Mouse (Mus musculus) layer of hippocampus, adult 9-11 months (tissue): ENCODE results near the gene Ywhag.

Experiments used
- DNase-seq: peaks from one replicate; pipeline ENCODE4 v3.0.0; 2022

Ywhag gene

DNA sequence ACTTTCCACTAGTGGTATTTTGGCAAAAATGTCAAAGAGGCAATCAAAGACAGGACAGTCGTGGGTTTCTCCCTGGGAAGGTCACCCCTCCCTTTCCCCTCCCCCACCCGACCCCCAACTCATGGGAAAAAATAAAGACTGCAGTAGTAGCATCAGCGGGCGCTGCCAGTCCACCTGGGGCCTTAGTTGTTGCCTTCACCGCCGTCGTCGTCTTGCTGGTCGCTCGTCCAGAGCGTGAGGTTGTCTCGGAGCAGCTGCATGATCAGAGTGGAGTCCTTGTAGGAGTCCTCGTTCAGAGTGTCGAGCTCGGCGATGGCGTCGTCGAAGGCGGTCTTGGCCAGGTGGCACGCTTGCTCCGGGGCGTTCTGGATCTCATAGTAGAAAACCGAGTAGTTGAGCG lies 23.6 kb downstream of the Ywhag start:
- DNase-seq, result no peak

DNA sequence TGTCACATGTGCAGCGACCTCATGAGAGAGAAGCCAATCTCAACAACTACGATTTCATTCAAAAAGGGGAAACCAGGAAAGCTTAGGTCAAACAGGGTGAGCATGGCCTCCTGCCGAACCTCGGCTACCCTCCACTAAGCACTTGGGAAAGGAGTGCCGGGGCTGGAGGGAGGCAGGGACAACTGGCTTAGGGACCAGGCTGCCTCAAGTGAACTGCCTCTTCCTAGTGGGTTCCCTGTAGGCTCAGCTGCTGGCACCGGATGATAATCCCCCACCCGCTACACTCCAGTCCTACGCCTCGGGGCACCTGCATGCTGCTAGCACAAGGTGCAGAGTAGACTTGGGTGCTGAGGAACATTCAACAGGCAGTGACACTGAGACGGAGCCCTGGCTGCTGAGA lies 24.8 kb downstream of the Ywhag start:
- DNase-seq, result no peak

DNA sequence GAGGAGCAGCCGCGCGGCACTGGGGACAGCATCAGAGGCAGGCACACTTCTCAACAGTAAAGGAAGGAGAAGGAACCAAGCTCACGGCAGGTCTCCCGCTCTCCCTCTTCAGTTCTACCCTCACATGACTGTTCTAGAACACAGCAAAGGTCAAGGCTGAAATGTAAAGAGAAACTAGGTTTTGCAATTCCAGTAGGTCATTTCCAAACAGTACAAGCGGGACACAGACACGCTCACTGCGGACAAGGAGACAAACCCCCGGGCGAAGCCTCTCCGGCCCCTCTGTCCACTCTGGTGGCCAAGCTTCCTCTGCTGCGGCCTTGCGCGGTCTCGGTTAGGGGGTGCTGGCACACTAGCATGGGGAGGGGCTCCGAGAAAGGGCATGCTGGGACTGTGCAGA lies 25.4 kb downstream of the Ywhag start:
- DNase-seq, result no peak

DNA sequence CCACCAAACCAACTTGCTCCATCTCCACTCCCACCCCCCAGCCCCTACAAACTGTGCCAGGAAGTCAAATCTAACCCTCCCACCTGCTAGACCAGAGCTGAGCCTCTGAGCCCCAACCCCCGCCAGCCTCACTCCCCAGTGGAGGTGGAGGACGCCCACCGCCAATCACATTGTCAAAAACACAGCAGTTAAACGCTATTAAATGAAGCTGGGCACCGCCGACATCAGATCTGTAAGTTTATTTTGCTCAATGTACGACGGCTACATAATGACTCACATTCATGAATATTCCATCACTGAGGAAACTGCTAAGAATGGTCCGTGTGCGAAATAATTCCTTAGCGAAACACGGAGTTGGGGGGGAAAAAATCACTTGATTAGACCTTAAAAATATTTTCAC lies 26.2 kb downstream of the Ywhag start:
- DNase-seq, result no peak

DNA sequence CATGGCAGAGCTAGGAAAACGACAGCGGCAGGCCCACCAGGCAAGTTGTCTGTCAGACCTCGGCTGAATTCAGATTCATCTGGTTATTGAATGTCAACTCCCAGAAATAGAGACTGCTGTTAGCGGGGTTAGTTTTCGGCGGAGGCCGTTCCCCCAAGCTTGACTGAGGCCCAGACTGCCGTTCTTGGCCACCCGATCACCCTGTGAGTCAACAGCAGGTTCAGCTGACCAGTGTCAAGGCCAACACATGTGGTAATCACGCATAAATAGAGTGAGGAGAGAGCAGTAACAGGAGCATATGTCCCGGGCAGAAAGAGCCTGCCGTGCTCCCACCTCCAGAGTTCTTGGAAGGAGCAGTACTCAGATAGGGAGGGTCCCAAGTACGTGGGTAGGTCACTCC lies 27.2 kb downstream of the Ywhag start:
- DNase-seq, result no peak

DNA sequence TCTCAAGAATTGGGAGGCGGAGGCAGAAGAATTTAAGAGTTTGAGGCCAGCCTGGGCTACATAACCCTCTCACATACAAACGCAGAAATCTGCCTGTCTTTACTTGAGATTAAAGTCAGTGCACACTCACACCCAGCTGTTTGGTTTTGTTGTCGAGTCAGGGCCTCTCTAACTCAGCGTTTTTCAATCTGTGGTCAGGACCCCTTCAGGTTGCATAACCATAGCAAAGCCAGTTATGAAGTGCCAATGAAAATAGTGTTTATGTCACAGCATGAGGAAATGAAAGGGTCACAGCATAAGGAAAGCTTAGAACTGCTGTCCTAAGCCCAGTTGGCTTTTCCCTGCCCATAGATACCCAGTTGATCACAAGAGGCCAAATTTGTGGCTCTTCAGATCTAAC lies 27.6 kb downstream of the Ywhag start:
- no peak for DNase-seq

DNA sequence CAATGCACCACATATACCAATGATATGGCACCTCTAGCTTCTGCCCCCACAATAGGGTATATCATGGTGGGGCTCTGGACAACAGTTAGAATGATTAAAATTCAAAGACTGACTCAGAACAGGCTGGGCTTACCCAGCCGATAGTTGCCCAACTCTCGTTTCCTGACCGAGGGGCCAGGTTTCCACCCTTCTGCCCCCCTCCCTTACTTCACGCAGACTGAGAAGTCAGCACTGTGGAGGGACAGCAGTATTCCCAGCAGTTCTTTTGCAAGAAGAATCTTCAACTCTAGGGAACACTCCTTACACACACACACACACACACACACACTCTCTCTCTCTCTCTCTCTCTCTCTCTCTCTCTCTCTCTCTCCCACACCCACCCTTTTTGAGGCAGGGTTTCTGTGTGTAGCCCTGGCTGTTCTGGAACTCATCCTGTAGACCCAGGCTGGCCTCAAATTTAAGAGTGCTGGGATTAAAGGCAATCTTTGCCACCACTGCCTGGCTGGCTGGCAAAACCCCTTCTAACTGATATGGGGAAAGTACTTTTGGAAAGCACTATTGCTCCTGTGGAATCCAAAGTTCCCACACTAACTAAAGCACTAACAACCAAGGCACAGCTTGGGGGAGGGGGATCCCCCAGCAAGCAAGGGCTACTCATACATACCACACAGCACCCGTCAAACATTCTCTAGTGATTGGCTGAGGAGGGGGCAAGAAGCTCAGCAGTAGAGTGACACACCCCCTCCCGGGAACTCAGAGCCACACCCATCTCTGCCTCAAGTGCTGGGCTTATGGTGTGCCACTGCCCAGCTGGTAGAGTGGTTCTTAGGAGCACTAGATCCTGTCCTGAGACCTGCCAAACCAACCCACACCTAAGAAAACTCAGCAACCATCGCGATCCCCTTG lies 28.8 kb downstream of the Ywhag start:
- DNase-seq, result no peak

DNA sequence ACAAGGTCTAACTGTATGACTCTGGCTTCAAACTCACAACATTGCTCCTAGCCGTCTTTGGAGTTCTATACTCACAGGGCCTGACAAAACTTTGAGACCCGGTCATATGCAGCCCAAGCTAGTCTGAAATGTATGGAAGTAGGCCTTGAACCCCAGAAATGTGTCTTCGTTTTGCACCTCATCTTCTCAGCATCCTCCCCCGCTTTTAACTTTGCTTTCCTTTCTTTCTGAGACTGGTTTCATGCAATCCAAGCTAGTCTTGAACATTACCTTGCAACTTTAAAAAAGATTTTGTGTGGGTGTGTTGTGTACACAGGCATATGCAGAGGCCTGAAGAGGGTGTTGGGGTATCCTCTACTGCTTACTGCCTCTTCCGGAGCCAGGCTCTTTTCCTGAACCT lies 30.2 kb downstream of the Ywhag start:
- no peak for DNase-seq

DNA sequence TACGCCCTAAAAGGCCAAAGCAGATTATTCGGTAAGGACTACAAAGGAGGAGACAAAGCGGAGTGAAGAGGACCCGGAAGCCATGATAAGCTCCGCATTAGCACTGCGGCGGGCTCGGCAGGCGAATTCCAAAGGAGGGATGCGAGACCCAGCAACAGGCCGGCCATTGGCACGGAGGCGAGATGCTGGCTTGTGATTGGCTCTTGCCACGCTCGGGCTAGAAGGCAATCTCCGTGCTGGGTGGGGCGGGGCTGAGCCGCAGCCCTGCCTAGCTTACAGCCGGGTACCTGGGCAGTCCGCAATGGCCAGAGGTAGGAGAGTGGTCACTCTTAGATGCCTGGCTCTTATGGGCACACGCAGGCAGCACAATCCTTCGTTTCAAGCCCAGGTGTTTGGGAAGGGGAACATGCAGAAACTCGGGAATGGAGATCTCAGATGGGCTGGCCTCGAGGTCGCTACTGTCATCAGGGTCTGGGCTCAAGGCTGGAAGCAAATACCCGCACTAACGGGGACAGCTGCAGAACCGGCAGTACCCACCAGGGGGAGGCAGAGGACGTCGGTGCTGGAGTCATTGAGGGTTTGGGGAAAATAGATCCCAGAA lies 30.8 kb downstream of the Ywhag start:
- DNase-seq, result peak; percentile 95

DNA sequence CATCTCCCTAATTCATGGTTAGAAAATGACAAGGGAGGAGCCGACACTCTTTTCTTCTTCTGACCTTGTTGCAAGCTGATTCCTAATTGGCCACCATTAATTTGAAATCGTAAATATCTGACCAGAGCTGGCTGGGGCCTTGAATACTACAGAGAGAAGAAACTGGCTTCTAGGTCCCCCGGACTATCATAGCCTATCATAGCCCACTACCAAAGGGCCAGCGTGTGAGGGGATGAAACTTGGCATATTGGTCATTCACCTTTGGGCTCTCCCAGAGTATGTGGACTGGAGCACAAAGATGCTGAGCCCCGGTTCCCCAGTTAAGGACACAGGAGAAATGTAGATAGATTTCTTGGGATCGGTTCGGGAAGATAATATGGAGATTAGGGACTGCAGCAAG lies 31.4 kb downstream of the Ywhag start:
- DNase-seq, result no peak

DNA sequence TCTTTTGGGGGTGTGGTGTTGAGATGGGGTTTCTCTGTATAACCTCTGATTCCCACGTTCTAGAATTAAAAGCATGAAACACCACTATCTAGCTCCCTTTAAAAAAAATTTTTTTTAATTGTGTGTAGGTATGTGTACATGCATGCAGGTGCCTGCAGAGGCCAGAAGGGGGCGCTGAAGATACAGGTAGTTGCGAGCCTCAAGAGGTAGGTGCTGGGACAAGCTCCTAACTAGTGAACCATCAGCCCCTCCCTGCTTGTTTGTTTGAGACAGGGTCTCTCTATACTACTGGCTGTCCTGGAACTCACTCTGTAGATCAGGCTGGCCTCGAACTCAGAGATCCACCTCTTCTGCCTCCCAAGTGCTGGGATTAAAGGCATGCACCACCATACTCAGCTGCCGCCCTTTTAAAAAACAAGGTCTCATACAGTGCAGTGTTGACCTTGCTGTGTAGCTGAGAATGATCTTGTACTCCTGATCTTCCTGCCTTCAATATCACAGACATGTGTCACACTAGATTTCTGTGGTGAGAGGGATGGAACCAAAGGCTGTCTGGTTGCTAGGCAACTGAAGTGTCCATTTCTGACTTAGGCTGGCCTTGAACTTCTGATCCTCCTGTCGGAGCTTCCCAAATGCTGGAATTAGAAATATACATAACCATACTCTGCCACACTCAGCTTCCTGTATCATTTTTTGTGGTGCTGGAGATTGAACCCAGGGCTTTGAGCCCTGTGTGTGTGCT lies 32.9 kb downstream of the Ywhag start:
- no peak for DNase-seq

DNA sequence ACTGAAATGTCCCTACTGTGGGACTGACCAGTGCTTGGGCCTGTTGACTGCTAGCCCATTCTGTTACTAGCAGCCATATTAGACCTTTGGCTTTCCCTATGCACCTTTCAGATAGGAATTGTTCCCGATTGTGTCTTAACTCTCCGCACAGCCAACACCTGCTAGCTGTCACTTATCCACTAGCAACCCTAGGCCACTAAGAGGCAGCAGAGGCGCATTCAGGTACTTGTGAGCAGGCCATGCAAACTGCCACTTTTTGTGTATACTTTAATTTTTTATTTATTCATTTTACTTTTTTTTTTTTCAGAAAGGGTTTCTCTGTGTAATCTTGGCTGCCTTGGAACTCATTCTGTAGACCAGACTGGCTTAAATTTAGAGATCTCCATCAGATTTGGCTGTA lies 33.7 kb downstream of the Ywhag start:
- no peak for DNase-seq

DNA sequence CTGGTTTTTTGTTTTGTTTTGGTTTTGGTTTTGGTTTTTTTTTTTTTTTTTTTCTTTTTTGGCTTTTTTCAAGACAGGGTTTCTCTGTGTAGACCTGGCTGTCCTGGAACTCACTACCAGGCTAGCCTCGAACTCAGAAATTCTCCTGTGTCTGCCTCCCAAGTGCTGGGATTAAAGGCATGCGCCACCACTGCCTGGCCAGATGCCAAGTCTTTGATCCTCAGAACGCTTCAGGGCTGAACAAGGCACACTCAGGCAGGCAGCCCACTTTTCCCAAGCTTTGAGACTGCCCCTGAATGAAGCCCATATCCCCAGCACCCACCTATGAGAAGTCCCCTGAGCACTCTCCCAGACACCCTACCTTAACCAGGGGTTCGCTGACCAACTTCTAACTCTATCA lies 34.6 kb downstream of the Ywhag start:
- DNase-seq, result no peak

DNA sequence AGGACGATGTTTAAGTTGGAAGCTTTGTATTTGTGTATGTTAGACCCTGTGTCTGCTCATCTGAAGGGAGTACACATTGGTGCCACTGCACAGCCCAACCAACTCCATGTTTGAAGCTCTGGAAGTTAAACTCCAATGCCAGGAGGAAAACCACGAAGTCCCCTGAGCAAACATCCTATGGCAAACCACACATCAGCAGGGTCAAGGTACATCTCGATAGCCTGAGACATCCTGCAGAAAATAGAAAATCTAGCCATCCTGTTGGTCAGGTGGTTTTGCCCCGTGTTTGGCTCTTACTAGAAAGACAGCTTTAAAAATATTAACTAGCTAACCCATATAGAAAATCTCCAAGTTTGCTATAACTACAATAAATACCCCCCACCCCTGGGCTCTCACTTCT lies 35.4 kb downstream of the Ywhag start:
- DNase-seq, result no peak

DNA sequence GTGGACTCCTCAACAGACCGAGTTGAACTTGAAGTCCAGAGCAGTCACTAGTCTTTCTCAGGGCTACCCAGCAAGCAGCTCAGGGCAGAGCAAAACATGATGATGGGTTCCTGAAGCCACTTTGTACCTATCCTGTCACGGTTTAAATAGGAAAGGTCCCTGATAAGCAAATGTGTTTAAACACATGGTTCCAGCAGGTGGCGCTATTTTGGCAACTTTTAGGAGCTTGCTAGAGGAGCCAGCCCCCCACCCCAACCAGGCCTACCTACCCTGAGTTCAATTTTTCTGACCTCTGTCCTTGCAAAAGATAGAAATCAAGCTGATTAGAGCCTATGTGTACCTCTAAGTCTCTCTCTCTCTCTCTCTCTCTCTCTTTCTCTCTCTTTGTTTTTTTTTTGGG lies 36.4 kb downstream of the Ywhag start:
- no peak for DNase-seq

DNA sequence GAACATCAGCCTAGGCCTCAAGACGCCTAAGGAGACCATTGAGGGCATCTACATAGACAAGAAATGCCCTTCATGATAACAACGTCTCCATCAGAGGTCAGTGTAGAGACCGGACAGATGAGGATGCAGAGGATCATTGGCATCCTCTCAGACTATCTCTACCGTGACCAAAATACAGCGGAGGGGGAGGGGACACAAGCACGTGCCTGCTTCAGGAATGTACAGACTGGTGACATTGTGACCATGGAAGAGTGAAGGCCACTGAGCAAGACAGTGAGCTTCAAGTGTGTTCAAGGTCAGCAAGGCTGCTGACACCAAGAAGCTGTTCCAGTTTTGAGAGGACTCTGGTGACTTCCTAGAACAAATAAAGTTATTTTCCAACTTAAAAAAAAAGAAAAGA lies 39.5 kb downstream of the Ywhag start:
- DNase-seq, result no peak

DNA sequence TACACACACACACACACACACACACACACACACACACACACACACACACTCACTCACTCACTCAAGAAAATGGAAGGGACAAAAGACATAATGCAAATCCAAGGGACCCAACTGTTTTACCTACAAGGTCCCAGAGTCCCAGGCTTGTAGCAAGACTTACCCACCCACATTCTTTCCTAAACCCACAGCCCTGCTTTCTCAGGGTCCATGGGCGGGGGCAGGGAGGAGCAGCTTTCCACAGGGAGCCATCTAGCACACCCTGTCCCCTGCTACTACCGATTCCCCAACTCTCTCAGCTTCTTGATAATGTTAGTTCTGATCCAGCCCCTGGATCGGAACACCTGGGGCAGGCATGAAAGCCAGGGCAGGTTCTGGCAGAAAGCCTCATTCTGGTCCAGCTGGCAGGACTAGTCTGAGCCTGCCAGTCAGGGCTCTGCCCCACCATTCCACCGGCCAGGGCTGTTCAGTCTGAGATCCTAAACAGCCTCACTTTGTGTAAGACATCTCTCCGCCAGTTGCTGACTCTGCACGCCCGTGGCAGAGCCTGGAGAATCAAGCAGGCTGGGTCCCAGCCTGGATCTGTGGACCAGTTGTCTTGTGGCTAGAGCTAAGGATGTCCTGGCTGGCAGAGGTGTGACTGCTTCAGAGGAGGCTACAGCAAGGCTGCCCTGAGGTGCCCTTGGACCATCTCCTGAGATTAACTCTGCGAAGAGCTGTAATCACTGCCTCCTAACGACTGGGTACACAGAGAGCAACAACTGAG lies 41.6 kb downstream of the Ywhag start:
- DNase-seq, result no peak

DNA sequence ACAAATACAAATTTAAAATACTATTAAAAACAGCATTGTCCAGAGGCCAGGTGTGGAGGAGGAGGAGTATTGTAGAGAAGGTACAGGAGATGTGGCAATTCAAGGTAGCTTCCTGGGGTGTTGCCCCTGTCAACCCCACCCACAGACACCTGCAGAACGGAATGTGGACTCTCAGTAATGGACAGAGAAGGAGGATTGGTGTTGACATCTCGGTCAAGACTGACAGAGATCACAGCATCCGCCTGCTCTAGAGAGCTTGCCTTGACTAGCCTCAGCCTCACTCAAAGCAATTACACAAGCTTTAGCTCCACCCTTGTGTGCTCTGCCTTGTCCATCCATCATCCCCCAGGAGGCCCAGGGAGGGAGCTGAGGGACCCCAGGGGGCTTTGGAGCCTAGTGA lies 43.5 kb downstream of the Ywhag start:
- DNase-seq, result no peak

DNA sequence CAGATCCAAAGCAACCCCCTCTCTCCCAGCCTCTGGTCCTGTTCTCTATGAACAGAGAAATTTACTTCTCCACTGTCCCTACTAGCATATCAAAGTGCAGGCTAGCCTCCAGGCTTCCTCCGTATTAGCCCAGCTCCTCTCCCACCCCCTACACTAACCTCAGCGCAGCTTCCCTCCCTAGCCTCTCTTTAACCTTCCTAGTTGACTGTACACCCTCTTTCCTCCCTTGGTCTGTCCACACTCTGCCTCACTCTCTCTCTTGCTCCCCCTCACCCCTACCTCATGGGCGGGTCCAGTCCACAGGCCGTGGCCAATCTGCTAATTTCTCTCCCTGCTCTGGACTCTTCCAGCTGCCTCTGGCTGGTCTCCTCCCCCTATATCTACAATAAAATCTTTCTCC lies 44.1 kb downstream of the Ywhag start:
- no peak for DNase-seq

DNA sequence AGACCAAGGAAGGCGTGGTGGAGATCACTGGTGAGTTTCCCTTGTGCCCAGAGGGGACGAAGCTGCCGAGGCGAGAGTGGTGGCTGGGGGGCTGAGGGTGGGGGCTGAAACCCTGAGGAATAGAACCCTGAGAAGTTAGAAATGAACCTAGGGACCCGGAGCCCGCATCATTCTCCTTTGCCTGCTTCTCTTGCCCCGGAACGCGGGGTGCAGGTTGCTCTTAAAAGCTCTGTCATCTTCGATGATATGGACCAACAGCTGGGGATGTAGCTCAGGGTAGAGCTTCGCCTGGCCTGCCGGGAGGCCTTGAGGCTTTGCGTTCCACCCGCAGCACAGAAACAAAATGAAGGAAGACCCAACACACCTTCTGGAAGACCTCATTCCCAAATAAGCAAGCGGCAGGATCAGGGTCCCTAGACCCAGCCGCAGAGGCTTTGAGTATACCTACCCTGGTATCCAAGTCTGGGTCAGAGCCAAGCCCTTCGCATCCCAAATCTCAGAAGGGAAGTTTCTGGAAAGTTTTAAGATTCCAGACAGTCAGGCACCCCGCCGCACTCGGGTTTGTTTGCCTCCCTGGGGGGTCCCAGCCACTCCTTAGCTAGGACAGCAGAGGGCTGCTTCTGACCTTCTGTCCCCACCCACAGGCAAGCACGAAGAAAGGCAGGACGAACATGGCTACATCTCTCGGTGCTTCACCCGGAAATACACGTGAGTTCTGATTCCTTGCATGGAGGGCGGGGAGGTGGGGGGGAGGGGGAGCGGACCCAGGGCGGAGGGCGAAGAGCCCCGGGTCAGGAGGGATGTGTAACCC lies 45.8 kb downstream of the Ywhag start:
- no peak for DNase-seq

DNA sequence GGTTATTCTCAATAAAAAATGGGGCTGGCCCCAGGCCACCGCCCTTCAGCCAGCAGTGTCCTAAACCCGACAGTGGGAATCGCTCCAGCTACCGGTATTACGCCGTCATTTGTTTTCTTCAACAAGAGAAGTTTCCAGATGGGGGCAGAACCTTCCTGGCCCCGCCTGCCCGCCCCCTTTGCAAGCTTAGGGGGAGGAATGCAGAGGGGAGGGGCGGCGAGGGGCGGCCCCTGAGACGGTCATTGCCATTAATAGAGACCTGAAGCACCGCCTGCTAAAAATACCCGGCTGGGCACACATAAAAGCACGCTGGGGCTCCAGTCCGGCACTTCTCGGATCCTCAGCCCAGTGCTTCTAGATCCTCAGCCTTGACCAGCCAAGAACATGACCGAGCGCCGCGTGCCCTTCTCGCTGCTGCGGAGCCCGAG lies 46.7 kb downstream of the Ywhag start, which contains the start of gene Hspb1:
Gene Hspb1 (plus strand): TSS at position 245 of the 428 bp plus-strand sequence.
- DNase-seq, result no peak

DNA sequence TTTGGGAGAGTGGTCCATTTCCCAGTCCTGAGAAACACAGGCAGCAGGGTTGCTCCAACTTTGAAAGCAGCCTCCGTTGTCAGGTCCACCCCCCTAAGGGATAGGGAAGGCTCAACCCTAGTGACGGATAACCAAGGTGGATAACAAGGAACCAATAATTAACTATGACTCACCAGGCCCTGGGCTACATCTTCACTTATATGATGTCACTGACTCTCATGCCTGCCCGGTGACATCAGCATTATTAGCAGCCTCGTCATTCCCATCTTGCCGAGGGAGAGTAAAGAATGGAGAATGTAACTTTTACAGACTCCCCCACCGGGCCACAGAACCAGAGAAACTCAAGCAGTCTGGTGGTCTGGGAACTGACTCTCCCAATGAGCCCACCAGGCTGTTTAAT lies 49.8 kb downstream of the Ywhag start:
- DNase-seq, result no peak
